Mouse (Mus musculus) cerebellum, postnatal 4 days (tissue): ENCODE measurements around the gene Cebpe.
A peak's percentile ranks its signal among the peaks of the same experiment; 100 is the strongest.

Experiments used
- DNase-seq, 2 experiments: peaks; one replicate each; pipeline ENCODE4 v3.0.0; 2022; ENCODE audit warnings: low spot score in 2 of 2, mixed read lengths in 1 of 2

Gene Cebpe

DNA sequence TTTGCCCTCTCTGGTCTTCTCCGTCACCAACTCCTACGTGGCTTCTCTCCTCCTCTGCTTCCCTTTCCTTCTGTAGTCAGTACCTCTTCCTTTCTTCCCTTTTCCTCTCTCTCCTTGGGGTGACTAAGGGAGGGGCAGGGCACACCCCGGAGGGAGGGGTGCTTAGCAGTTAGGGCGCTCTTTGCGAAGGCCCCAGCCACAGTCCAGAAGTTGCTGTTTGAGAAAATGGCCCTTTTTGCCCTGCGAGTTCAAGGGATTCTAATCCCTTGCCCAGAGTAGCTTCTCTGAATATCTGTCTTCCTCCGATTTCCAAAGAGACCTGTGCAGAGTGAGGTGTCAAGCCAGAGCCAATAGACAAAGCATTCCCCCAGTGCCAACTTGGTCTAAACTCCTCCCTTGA, at the start of gene Cebpe:
TSS of gene Cebpe (minus strand) at position 101 of the 400 bp plus-strand sequence.
- DNase-seq = no peak

GRCm38 (mm10) chr14:54756382-54756781, 44.4 kb upstream of the Cebpe start:
- no peak for DNase-seq

DNA sequence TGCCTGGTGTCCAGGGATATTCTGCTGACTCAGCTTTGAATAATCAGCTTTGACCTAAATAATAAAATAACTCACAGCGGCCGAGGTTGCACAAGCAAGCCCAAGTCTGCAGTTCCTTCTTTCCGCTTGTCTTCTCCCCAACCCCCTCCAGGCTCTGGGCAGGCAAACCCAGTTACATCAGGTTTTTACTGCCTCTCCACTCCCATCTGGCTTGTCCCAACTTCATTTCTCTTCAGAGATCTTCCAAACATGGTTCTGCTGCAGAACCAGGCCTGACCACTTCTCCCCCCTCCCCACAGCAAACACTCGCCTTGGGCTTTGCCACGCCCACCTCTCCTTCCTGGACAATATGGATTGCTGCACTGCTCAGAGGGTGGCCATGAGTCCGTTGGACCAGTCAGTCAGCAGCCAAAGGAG, 42.6 kb upstream of the Cebpe start:
- peak in 1 of 2 experiments; percentile 18 for DNase-seq

GRCm38 (mm10) chr14:54753986-54754601, 42.1 kb upstream of the Cebpe start:
- no peak for DNase-seq

DNA sequence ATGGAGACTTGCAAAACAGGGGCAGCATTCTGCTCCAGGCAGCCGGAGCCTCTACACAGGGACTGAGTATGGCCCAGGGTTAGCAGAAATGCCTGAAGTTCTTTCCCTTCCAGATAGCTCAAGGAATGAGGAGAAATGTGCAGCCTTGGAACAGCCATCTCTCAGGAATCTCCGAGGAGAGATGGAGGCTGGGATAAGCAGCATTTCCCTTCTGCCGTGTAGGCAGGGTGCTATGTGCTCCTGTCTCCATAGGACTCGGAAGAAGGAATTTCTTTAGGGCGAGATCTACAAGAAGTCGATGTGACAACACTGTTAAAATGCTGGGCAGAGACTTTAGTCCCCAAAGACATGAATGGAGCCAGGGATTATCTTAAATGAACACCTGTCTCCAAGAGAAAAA, 41.0 kb upstream of the Cebpe start:
- no peak for DNase-seq

- DNase-seq = no peak
These were observed 39.8 kb upstream of the Cebpe start for GRCm38 (mm10) chr14:54751768-54752167.

DNA sequence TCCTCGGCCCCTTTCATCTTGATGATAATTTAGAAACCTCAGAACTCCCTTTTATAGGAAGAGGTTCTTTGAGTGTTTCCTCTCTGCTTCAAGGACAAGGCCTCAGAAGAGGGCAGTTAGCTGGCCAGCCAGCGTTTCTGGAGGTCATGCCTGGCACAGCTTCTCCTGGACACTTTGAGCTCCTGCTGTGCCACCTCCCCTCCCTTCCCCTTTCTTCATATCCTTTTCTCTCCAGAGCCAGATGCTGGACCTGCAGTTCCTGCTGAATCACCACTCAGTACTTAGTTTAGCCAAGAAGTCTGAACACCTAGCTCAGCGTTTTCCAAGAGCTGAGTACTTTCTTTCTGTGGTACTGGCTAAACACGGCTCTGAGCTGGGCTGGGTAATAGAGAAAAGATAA, 37.3 kb upstream of the Cebpe start:
- DNase-seq = no peak

DNA sequence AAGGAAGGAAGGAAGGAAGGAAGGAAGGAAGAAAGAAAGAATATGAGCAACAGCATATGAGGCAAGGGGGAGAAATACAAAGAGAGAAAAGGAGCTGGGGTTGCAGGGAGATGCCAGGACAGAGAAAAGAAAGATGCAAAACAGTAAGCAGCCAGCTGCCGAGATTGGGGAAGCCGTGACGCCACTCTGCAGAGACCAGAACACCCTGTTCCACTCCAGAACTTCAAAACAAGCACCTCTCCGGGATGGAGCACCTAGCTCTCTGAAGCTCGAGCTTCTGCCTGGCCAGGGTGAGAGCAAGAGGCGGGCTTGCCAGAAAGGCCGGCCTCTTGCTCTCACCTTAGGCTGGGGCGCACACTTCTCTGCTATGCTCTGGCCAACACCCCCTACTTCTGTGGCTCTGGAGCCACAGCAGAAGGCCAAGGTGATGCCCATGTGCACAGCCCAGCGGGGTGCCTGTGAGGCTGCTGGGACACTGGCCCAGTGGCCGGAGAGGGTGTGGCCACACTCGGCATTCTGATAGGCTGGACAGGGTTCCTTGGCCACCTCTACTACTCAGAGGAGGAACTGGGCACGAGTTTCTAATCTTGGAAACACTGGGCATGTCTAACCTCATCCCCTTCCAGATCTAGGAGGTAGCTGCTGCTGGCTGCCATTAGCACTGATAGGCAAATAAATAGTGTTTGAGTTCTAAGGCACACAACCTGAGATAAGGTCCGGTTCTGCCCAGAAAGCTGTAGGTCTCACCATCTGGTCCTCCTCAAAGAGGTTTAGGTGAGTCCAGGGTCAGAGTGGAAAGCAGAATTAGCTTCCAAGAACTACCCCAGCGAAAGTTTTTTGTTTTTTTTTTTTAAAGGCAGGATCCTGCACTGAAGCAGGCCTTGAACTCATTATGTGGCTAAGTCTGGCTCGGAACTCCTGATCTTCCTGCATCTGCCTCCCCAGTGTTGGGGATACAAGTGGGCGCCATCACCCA, 36.3 kb upstream of the Cebpe start:
- DNase-seq = no peak

DNA sequence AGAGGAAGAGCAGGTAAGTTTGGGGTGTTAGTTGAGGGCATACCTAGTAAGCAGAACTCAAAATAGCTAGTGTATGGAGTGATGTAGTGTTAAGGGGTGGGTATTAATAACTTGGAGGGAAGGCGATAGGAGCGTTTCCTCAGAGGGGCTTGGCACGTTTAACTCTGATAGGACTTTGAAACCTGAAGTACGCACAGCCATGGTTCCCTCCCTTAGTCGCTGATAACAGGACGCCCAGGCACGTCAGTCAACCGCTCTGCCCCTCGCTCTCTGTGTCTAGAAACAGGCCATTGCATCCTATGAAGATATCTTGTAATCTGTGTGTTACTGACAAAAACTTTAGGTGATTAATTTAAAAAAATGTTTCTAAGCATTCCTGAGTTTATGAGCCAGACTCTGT, 34.1 kb upstream of the Cebpe start:
- no peak for DNase-seq

DNA sequence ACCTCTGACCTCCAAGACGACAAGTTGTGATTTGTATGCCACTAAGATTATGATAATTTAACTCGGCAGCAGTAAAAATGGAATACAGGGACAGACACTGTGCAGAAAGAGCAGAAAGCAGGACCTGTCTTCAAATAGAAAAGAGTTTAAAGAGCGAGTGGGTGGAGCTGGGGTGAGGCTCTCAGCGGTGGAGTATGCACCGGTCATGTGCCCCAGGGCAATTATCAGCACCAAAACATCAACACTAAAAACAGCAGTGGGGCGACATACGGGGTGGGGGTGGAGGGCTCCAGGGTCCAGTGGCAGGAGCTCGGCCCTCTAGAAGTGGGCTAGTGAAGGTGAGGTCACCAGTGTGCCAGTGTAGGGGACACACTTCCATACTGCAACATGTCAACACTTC, 32.5 kb upstream of the Cebpe start:
- no peak for DNase-seq

GRCm38 (mm10) chr14:54742375-54742774, 30.4 kb upstream of the Cebpe start:
- DNase-seq = no peak

DNA sequence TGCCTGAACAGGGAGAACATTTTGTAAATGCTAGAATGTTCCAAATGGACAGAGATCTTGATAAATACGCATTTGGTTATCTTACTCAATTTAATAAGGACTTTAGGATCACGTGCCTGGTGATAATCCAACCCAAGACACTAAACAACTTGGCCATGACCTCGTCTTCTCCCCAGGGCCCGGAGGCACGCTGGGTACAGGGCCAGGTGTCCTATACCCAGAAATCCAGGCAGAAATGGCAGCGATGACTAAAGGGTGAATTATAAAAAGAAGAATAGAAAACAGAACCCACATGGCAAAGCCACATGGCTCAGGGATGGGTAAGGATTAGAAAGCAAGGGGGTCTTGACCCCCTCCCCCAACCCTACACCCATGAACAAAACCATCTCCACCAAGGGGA, 29.7 kb upstream of the Cebpe start:
- DNase-seq = no peak

GRCm38 (mm10) chr14:54737634-54738033, 25.7 kb upstream of the Cebpe start:
- DNase-seq = no peak

- no peak for DNase-seq
These were observed 24.9 kb upstream of the Cebpe start for GRCm38 (mm10) chr14:54736555-54737552.

- DNase-seq = no peak
These were observed 23.2 kb upstream of the Cebpe start for GRCm38 (mm10) chr14:54735221-54735620.

DNA sequence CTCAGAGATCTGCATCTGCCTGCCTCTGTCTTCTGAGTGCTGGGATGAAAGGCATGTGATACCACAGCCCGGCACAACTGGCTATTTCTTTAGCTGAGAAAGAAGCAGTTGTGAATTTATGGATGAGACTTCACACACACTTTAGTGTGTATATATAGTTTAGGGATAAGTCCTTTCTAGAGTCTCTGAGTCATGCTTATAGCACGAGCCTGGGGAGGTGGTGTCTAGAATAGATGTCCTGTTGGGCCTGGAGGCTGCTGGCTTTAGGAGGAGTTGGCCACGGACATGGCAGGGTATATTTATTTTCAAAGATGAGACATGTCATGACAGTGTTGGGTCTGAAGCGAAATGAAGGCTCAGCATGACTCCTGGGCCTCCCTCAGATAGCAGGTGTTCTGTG, 22.0 kb upstream of the Cebpe start:
- DNase-seq = no peak

DNA sequence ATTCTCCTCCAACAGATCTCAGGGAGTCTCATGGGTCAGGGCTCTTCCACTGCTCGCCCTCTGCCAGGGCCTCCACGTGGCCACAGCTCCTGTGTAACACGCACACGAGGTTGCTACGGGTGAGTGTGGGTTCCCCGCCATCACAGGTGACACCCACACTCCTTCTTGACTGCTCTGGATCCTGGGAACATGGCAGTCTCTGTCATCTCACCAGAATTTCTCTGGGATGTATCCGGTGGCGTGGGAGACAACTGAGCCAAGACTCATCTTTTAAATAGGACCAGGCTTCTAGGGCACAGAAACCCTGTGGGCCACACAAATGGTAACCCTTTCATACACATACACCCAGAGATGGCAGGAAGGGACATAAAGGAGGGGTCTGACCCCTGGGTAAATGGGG, 20.2 kb upstream of the Cebpe start:
- no peak for DNase-seq

GRCm38 (mm10) chr14:54730305-54730704, 18.3 kb upstream of the Cebpe start:
- DNase-seq = no peak

GRCm38 (mm10) chr14:54728823-54729653, 17.1 kb upstream of the Cebpe start:
- no peak for DNase-seq

GRCm38 (mm10) chr14:54727565-54727964, 15.6 kb upstream of the Cebpe start:
- DNase-seq = no peak

- DNase-seq = no peak
These were observed 12.1 kb upstream of the Cebpe start for GRCm38 (mm10) chr14:54724049-54724448.
